Mouse (Mus musculus) lung, adult 2 months (tissue): Measurements from ENCODE around the gene Nisch.

Experiments used
- CTCF ChIP-seq: fragments of 200-500 bp; IDR thresholded peaks from 2 replicates; pipeline ENCODE4 v1.5.1; 2011; ENCODE audit warnings: mild to moderate bottlenecking, low read length, control low read depth; ENCODE audit not compliant: insufficient read depth
- POLR2A ChIP-seq: fragments of 200-500 bp; IDR thresholded peaks from 2 replicates; pipeline ENCODE4 v1.6.1; 2011; ENCODE audit warnings: low read depth, mild to moderate bottlenecking, control low read depth, low read length, borderline replicate concordance; ENCODE audit errors: extremely low read depth

DNA sequence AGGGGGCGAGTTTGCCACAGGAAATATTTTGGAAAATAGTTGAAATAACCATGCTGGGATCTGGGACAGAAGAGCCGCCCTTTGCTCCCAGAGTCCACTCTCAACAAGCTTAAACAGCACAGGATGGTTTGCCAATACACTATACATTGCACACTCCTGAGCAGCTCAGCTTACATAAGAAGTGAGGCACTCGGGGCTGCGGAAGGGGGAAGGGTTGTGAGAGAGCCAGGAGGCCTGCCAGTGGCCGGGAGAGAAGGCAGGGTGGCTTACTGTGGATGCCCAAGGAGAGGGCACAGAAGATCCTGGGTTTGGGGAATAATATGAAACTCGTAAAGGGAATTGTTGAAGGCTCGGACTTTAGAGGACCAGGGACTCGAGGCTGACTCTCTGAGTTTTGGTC is 2.9 kb downstream of the Nisch start:
- TF ChIP-seq CTCF (no peak), POLR2A (no peak)
